Mouse (Mus musculus) midbrain, postnatal 0 days (tissue): ENCODE measurements around the gene Ankdd1a. TPM values are rescaled to one million over a fixed set of nuclear protein-coding genes. Genes with fewer than 3 reads are reported as not detected.

ENCODE experiments used
- ATAC-seq: fragments of 200-750 bp; cut with Nextera tagmentation; 2 replicates; pipeline ENCODE4 v1.8.0; 2017; ENCODE audit warnings: moderate number of reproducible peaks, mild to moderate bottlenecking, moderate TSS enrichment, moderate library complexity; ENCODE audit not compliant: low FRiP score
- DNase-seq: peaks from one replicate; pipeline ENCODE4 v3.0.0-alpha.2; 2015; ENCODE audit warnings: low spot score
- H3K27ac ChIP-seq: fragments of 300-500 bp; sonication (generic); 2 replicates; pipeline ENCODE4 v1.5.1; 2014; ENCODE audit warnings: low read depth, mild to moderate bottlenecking, low read length, mixed read lengths
- H3K27me3 ChIP-seq: fragments of 300-500 bp; sonication (generic); 2 replicates; pipeline ENCODE4 v1.6.1; 2014; ENCODE audit warnings: low read length, control low read depth, mixed read lengths; ENCODE audit not compliant: insufficient read depth
- H3K36me3 ChIP-seq: fragments of 300-500 bp; sonication (generic); 2 replicates; pipeline ENCODE4 v1.6.1; 2014; ENCODE audit warnings: low read length, control low read depth, mixed read lengths; ENCODE audit not compliant: insufficient read depth
- H3K4me1 ChIP-seq: fragments of 300-500 bp; sonication (generic); 2 replicates; pipeline ENCODE4 v1.6.1; 2014; ENCODE audit warnings: mild to moderate bottlenecking, control low read depth, antibody characterized with exemption, low read length, mixed read lengths; ENCODE audit not compliant: insufficient read depth
- H3K4me2 ChIP-seq: fragments of 300-500 bp; sonication (generic); 2 replicates; pipeline ENCODE4 v1.6.1; 2014; ENCODE audit warnings: low read depth, mild to moderate bottlenecking, low read length, mixed read lengths; ENCODE audit not compliant: poor library complexity, severe bottlenecking
- H3K4me3 ChIP-seq: fragments of 300-500 bp; sonication (generic); 2 replicates; pipeline ENCODE4 v1.5.1; 2014; ENCODE audit warnings: low read depth, mild to moderate bottlenecking, low read length, moderate library complexity
- H3K9ac ChIP-seq: fragments of 300-500 bp; sonication (generic); replicated peaks from 2 replicates; pipeline ENCODE4 v1.6.1; 2014; ENCODE audit warnings: mild to moderate bottlenecking, low read length, moderate library complexity, mixed read lengths; ENCODE audit not compliant: poor library complexity, severe bottlenecking
- H3K9me3 ChIP-seq: fragments of 300-500 bp; sonication (generic); 2 replicates; pipeline ENCODE4 v1.6.1; 2016; ENCODE audit warnings: low read length, control low read depth
- CTCF ChIP-seq: IDR thresholded peaks from 2 replicates; pipeline ENCODE4 v1.5.1; 2016; ENCODE audit warnings: antibody characterized with exemption, mild to moderate bottlenecking
- WGBS: fragments of 180-500 bp; shearing (Covaris S2); extraction: QIAGEN DNeasy Blood & Tissue Kit; methylation state at CpG from one replicate; pipeline ENCODE4 v1.1.7; 2014; 5-methylcytosine and 5-hydroxymethylcytosine counted together
- polyA plus RNA-seq: library from polyadenylated mRNA; unstranded; fragments of >200 nt; fragmentation: Nextera tagmentation; extraction: Ambion mirVana; gene quantifications from 2 replicates; pipeline ENCODE4 v1.2.1, GENCODE M21; 2015
- total RNA-seq: library from RNA; depleted of rRNA; stranded (reverse); fragments of >200 nt; gene quantifications from 2 replicates; pipeline ENCODE4 v1.2.3, GENCODE M21; 2014

The Ankdd1a gene
- total and polyA plus RNA-seq, 2 experiments from 2014 or later = 1.4 to 5.4 TPM

- ATAC-seq (no peak), DNase-seq (no peak)
- Histone ChIP-seq H3K9ac (no peak overlapping the region), H3K4me1 (no peaks in the 10 kb centered on the region), H3K27ac (no peak overlapping the region), H3K9me3 (no peaks in the 10 kb centered on the region), H3K4me2 (no peak overlapping the region), H3K36me3 (no peaks in the 10 kb centered on the region), H3K27me3 (no peaks in the 10 kb centered on the region), H3K4me3 (no peak overlapping the region)
- 74% methylated on average over 3 of the region's 3 CpGs for WGBS
- no peak for TF ChIP-seq CTCF
Measured at GRCm38 (mm10) chr9:65535191-65535722, 15.3 kb upstream of the Ankdd1a start.

GRCm38 (mm10) chr9:65534111-65534510, 14.1 kb upstream of the Ankdd1a start:
- no peak overlapping the region for H3K9ac ChIP-seq
- TF ChIP-seq CTCF = no peak
- no peaks in the 10 kb centered on the region for H3K27me3 ChIP-seq
- H3K4me2 ChIP-seq = no peak overlapping the region
- no peak overlapping the region for H3K4me3 ChIP-seq
- no peak overlapping the region for H3K27ac ChIP-seq
- H3K9me3 ChIP-seq = no peaks in the 10 kb centered on the region
- H3K36me3 ChIP-seq = no peaks in the 10 kb centered on the region
- 83% methylated on average over 3 of the region's 3 CpGs for WGBS
- ATAC-seq (no peak), DNase-seq (no peak)
- H3K4me1 ChIP-seq = no peaks in the 10 kb centered on the region

GRCm38 (mm10) chr9:65532986-65533385, 13.0 kb upstream of the Ankdd1a start:
- Histone ChIP-seq H3K27me3 (no peaks in the 10 kb centered on the region), H3K27ac (no peak overlapping the region), H3K9me3 (no peaks in the 10 kb centered on the region), H3K4me3 (no peak overlapping the region), H3K36me3 (no peaks in the 10 kb centered on the region), H3K4me2 (no peak overlapping the region), H3K9ac (no peak overlapping the region), H3K4me1 (no peaks in the 10 kb centered on the region)
- WGBS = 85% methylated on average over 8 of the region's 8 CpGs
- ATAC-seq = no peak
- TF ChIP-seq CTCF = no peak
- DNase-seq = no peak

- no peaks in the 10 kb centered on the region for H3K4me1 ChIP-seq
- WGBS = 88% methylated on average over 5 of the region's 5 CpGs
- no peak overlapping the region for H3K27ac ChIP-seq
- H3K27me3 ChIP-seq = no peaks in the 10 kb centered on the region
- H3K9ac ChIP-seq = no peak overlapping the region
- no peak for TF ChIP-seq CTCF
- no peaks in the 10 kb centered on the region for H3K36me3 ChIP-seq
- ATAC-seq = no peak
- no peaks in the 10 kb centered on the region for H3K9me3 ChIP-seq
- DNase-seq = no peak
- no peak overlapping the region for H3K4me3 ChIP-seq
- no peak overlapping the region for H3K4me2 ChIP-seq
Measured at GRCm38 (mm10) chr9:65531283-65531682, 11.3 kb upstream of the Ankdd1a start.

GRCm38 (mm10) chr9:65529659-65530058, 9.7 kb upstream of the Ankdd1a start:
- Histone ChIP-seq H3K27ac (no peak overlapping the region), H3K27me3 (no peaks in the 10 kb centered on the region), H3K36me3 (no peaks in the 10 kb centered on the region), H3K9ac (no peak overlapping the region), H3K4me1 (no peaks in the 10 kb centered on the region), H3K4me2 (no peak overlapping the region), H3K9me3 (no peaks in the 10 kb centered on the region), H3K4me3 (no peak overlapping the region)
- DNase-seq = no peak
- WGBS = 52% methylated on average over 8 of the region's 8 CpGs
- no peak for ATAC-seq
- TF ChIP-seq CTCF = no peak

- 84% methylated on average over 6 of the region's 6 CpGs for WGBS
- no peak for DNase-seq
- Histone ChIP-seq H3K4me3 (no peak overlapping the region), H3K27me3 (no peaks in the 10 kb centered on the region), H3K4me2 (no peak overlapping the region), H3K27ac (no peak overlapping the region), H3K36me3 (no peaks in the 10 kb centered on the region), H3K4me1 (no peaks in the 10 kb centered on the region), H3K9me3 (no peaks in the 10 kb centered on the region), H3K9ac (no peak overlapping the region)
- TF ChIP-seq CTCF = no peak
- ATAC-seq = no peak
Measured at GRCm38 (mm10) chr9:65528417-65529038, 8.5 kb upstream of the Ankdd1a start.
